Mouse (Mus musculus) neural tube, embryonic 14.5 days (tissue): ENCODE data around the gene Smyd3. TPM values are rescaled to one million over a fixed set of nuclear protein-coding genes. Genes with fewer than 3 reads are reported as not detected.
A peak's percentile ranks its signal among the peaks of the same experiment; 100 is the strongest.
"Not testable (repeated sequence)": the region's sequence is repeated elsewhere in the genome, so short reads cannot be mapped to it uniquely, and the experiment has no call there.

Source experiments
- ATAC-seq: fragments of 200-750 bp; cut with Nextera tagmentation; 2 replicates; pipeline ENCODE4 v1.8.0; 2017; ENCODE audit warnings: low read depth, mild to moderate bottlenecking, moderate TSS enrichment, moderate library complexity
- H3K27ac ChIP-seq: fragments of 300-500 bp; sonication (generic); 2 replicates; pipeline ENCODE4 v1.5.1; 2014; ENCODE audit warnings: low read depth, mild to moderate bottlenecking, control low read depth, low read length, moderate library complexity, mixed read lengths
- H3K27me3 ChIP-seq: fragments of 300-500 bp; sonication (generic); 2 replicates; pipeline ENCODE4 v1.6.1; 2014; ENCODE audit warnings: low read length; ENCODE audit not compliant: control insufficient read depth, insufficient read depth
- H3K36me3 ChIP-seq: fragments of 300-500 bp; sonication (generic); 2 replicates; pipeline ENCODE4 v1.6.1; 2014; ENCODE audit warnings: low read length, mixed read lengths; ENCODE audit not compliant: control insufficient read depth, insufficient read depth
- H3K4me1 ChIP-seq: fragments of 300-500 bp; sonication (generic); 2 replicates; pipeline ENCODE4 v1.6.1; 2014; ENCODE audit warnings: low read length; ENCODE audit not compliant: control insufficient read depth, insufficient read depth
- H3K4me2 ChIP-seq: fragments of 300-500 bp; sonication (generic); 2 replicates; pipeline ENCODE4 v1.6.1; 2014; ENCODE audit warnings: mild to moderate bottlenecking, low read depth, low read length, control low read depth
- H3K4me3 ChIP-seq: fragments of 300-500 bp; sonication (generic); 2 replicates; pipeline ENCODE4 v1.5.1; 2014; ENCODE audit warnings: low read depth, low read length, control low read depth, mixed read lengths
- H3K9ac ChIP-seq: fragments of 300-500 bp; sonication (generic); replicated peaks from 2 replicates; pipeline ENCODE4 v1.6.1; 2014; ENCODE audit warnings: low read depth, mild to moderate bottlenecking, control low read depth, low read length, mixed read lengths
- H3K9me3 ChIP-seq: fragments of 300-500 bp; sonication (generic); 2 replicates; pipeline ENCODE4 v1.6.1; 2016; ENCODE audit warnings: low read length; ENCODE audit not compliant: control insufficient read depth
- WGBS: fragments of 180-500 bp; shearing (Covaris S2); extraction: QIAGEN DNeasy Blood & Tissue Kit; methylation state at CpG from one replicate; pipeline ENCODE4 v1.1.7; 2014; 5-methylcytosine and 5-hydroxymethylcytosine counted together
- polyA plus RNA-seq: library from polyadenylated mRNA; unstranded; fragments of >200 nt; fragmentation: Nextera tagmentation; extraction: Ambion mirVana; gene quantifications from 2 replicates; pipeline ENCODE4 v1.2.1, GENCODE M21; 2014

Gene Smyd3
- polyA plus RNA-seq, 1 experiment from 2014 or later, result 25.6 TPM

- Histone ChIP-seq H3K9ac (peak within 1 kb of the TSS; percentile 74), H3K4me1 (peaks cover 22% of the 10 kb centered on the region), H3K27ac (peak within 1 kb of the TSS; percentile 90), H3K4me3 (peak within 1 kb of the TSS; percentile 74), H3K4me2 (peak within 1 kb of the TSS; percentile 65)
- ATAC-seq, result peak; percentile 99
- H3K27me3 ChIP-seq, H3K9me3 ChIP-seq, H3K36me3 ChIP-seq: not testable (repeated sequence)
- WGBS, result under 1% methylated on average over 69 of the region's 69 CpGs
Measured at GRCm38 (mm10) chr1:179545768-179546550, 28.1 kb upstream of the Smyd3 start, which contains the start of the genes Tfb2m and Cnst. Tfb2m (minus strand) TSS chr1:179546267. Cnst (plus strand) TSS chr1:179546370.

DNA sequence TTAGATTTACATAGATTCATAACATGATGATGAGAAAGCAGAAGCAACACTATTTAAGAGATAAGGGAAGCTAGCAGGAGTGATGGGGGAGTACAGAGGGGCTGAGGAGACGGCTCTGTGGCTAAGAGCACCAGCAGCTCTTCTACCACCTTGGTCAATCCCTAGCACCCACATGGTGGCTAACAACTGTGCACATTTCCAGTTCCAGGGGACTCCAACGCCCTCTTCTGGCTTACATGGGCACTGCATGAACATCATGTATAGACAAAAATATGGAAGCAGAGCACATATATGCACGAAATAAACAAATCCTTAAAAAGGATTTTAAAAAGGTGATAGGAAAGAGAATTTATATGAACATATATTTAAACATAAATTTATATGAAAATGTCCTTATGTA, 23.7 kb upstream of the Smyd3 start:
- H3K36me3 ChIP-seq, result 0 out of 2 replicates have a peak, but pooled peaks cover 5% of the 10 kb centered on the region
- H3K9me3 ChIP-seq, result no peaks in the 10 kb centered on the region
- no peaks in the 10 kb centered on the region for H3K27me3 ChIP-seq
- peaks cover 8% of the 10 kb centered on the region for H3K4me1 ChIP-seq
- no peak overlapping the region for H3K4me2 ChIP-seq
- no peak overlapping the region for H3K4me3 ChIP-seq
- WGBS, result 63% methylated on average over 3 of the region's 3 CpGs
- H3K27ac ChIP-seq, result no peak overlapping the region
- no peak for ATAC-seq
- no peak overlapping the region for H3K9ac ChIP-seq

DNA sequence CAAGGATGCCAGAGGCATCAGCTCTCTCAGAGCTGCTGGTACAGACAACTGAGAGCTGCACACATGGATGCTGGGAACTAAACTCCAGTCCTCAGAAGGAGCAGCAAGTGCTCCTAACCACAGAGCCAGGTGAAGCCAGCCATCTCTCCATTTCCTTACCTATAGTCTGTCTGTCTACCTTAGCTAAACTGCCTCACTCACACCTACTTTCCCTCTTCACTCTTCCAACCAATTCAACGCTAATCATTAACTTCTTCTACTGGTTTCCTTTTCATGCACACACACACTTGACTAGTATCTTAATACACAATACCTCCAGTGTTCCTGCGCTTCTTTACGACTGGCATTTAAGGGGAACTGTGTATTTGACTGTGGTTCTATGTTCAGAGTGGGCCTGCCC, 22.0 kb upstream of the Smyd3 start:
- WGBS, result 92% methylated on average over 3 of the region's 3 CpGs
- Histone ChIP-seq H3K4me2 (no peak overlapping the region), H3K36me3 (0 out of 2 replicates have a peak, but pooled peaks cover 5% of the 10 kb centered on the region), H3K9ac (no peak overlapping the region), H3K27ac (no peak overlapping the region), H3K4me3 (no peak overlapping the region), H3K4me1 (peaks cover 1% of the 10 kb centered on the region), H3K9me3 (no peaks in the 10 kb centered on the region), H3K27me3 (no peaks in the 10 kb centered on the region)
- no peak for ATAC-seq

- Histone ChIP-seq H3K9me3 (no peaks in the 10 kb centered on the region), H3K4me2 (no peak overlapping the region), H3K4me1 (no peaks in the 10 kb centered on the region), H3K36me3 (0 out of 2 replicates have a peak, but pooled peaks cover 5% of the 10 kb centered on the region), H3K27ac (no peak overlapping the region), H3K4me3 (no peak overlapping the region), H3K27me3 (no peaks in the 10 kb centered on the region), H3K9ac (no peak overlapping the region)
- no peak for ATAC-seq
- WGBS, result 94% methylated on average over 3 of the region's 3 CpGs
Measured at GRCm38 (mm10) chr1:179539054-179539453, 21.2 kb upstream of the Smyd3 start.

DNA sequence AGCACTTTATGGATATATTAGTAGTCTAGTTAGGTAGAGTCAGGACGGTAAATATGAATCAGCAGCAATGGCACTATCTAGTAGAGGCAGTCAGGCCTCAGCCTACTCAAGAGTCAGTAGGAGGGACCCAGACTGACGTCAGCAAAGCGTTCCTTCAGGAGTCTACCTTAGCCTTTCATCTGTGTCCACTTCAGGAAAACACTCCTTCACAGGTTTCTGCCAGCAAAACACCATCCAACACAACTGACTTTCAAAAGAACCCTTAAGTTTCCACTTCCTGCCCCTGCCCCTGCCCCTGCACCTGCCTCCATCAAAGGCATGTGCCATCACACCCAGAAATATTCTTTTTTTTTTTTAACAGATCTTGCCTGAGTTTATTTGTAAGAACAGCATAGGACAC, 2.1 kb upstream of the Smyd3 start:
- H3K9me3 ChIP-seq, result no peaks in the 10 kb centered on the region
- 81% methylated on average over 3 of the region's 3 CpGs for WGBS
- no peaks in the 10 kb centered on the region for H3K27me3 ChIP-seq
- no peak for ATAC-seq
- H3K4me3 ChIP-seq, result no peak overlapping the region
- no peak overlapping the region for H3K4me2 ChIP-seq
- no peaks in the 10 kb centered on the region for H3K4me1 ChIP-seq
- no peak overlapping the region for H3K9ac ChIP-seq
- H3K27ac ChIP-seq, result no peak overlapping the region
- no peaks in the 10 kb centered on the region for H3K36me3 ChIP-seq

DNA sequence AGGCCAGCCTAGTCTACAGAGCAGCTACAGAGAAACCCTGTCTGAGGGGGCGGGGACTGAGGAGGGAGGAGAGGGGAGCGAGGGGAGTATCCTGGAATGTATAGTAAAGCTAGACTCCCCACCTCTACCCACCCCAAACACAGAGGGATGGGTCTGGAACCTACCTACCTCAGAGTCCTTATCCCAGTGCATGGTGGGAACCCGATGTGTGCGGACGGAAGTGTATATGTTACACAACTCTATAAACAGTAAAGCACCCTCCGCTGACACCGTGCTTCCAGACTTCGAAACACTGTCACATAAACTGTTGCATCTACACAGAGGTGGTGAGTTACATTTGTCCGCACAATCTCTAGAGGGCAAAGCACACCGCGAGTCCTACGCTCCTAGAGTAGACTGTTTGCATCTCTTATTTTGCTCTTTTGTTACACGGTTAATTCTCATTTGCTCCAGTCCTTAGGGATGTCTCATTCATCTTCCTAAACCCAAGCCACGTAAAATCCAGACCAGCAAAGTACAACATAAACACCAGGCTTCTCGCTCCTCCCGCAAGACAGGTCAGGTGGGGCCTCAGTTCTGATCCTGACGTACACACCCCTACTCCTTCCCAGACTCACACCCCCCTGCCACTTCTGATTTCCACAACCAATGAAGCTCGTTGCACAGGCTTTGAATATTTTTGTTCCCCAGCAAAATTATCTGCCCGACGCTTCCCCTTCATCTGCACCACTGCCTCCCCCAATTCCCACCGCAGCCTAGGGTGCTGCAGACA, 714 bp downstream of the Smyd3 start:
- Histone ChIP-seq H3K9me3 (no peaks in the 10 kb centered on the region), H3K27me3 (no peaks in the 10 kb centered on the region), H3K36me3 (no peaks in the 10 kb centered on the region), H3K4me3 (peak overlapping the region; percentile 69), H3K27ac (no peak overlapping the region), H3K4me2 (peak overlapping the region; percentile 98), H3K9ac (peak overlapping the region; percentile 64), H3K4me1 (no peaks in the 10 kb centered on the region)
- under 1% methylated on average over 21 of the region's 21 CpGs for WGBS
- peak; percentile 62 for ATAC-seq

DNA sequence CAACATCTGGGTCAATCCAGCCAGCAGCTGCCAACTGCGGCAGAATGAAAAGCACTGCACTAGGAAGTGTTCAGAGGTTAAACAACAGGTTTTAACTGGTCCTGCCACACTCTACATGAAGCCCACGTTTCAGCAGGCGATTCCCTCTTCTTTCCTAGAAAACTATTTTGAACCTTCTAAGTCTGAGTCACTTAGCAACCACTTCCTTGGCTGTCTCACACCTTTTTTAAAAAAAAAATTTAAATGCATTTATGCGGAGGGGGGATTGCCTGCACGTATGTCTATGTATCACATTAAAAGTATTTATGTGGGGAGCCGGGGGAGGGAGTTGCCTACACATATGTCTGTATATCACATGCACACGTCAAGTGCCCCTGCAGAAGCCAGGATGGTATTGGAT, 5.9 kb downstream of the Smyd3 start:
- no peaks in the 10 kb centered on the region for H3K36me3 ChIP-seq
- H3K4me1 ChIP-seq, result no peaks in the 10 kb centered on the region
- H3K4me3 ChIP-seq, result no peak overlapping the region
- H3K9me3 ChIP-seq, result no peaks in the 10 kb centered on the region
- 86% methylated on average over 7 of the region's 7 CpGs for WGBS
- no peak overlapping the region for H3K4me2 ChIP-seq
- H3K27me3 ChIP-seq, result no peaks in the 10 kb centered on the region
- H3K27ac ChIP-seq, result no peak overlapping the region
- no peak for ATAC-seq
- H3K9ac ChIP-seq, result no peak overlapping the region

GRCm38 (mm10) chr1:179510546-179511340, 7.1 kb downstream of the Smyd3 start:
- Histone ChIP-seq H3K9ac (no peak overlapping the region), H3K4me2 (no peak overlapping the region), H3K9me3 (no peaks in the 10 kb centered on the region), H3K4me3 (no peak overlapping the region), H3K27ac (no peak overlapping the region), H3K36me3 (no peaks in the 10 kb centered on the region), H3K4me1 (no peaks in the 10 kb centered on the region), H3K27me3 (no peaks in the 10 kb centered on the region)
- WGBS, result 80% methylated on average over 13 of the region's 13 CpGs
- no peak for ATAC-seq
